Mouse (Mus musculus) G1E (cell line): Measurements from ENCODE around the gene Cd300c. TPM values are rescaled to one million over a fixed set of nuclear protein-coding genes. Genes with fewer than 3 reads are reported as not detected.
"Not testable (repeated sequence)": the region's sequence is repeated elsewhere in the genome, so short reads cannot be mapped to it uniquely, and the experiment has no call there.

Experiments used
- ATAC-seq: 2 replicates; pipeline ENCODE4 v1.8.0; 2016; ENCODE audit warnings: mild to moderate bottlenecking; ENCODE audit not compliant: insufficient number of reproducible peaks, poor library complexity, low FRiP score, severe bottlenecking; ENCODE audit errors: extremely low read depth
- DNase-seq: peaks from one replicate; pipeline ENCODE4 v3.0.0; 2012; ENCODE audit warnings: low spot score
- H3K27me3 ChIP-seq: 2 replicates; pipeline ENCODE4 v1.6.1; 2012; ENCODE audit warnings: mild to moderate bottlenecking, low read length, inconsistent platforms; ENCODE audit not compliant: insufficient read depth
- H3K36me3 ChIP-seq: replicated peaks from 2 replicates; pipeline ENCODE3; 2012; ENCODE audit warnings: mild to moderate bottlenecking, inconsistent platforms
- H3K4me1 ChIP-seq: 2 replicates; pipeline ENCODE4 v1.6.1; 2012; ENCODE audit warnings: low read depth, low read length, inconsistent platforms, mixed read lengths; ENCODE audit not compliant: insufficient read depth
- H3K4me3 ChIP-seq: 2 replicates; pipeline ENCODE4 v1.5.1; 2012; ENCODE audit warnings: low read depth, mild to moderate bottlenecking, inconsistent platforms, low read length, moderate library complexity, mixed read lengths
- H3K9me3 ChIP-seq: replicated peaks from 2 replicates; pipeline ENCODE4 v1.6.1; 2012; ENCODE audit warnings: inconsistent platforms
- CTCF ChIP-seq: IDR thresholded peaks from 2 replicates; pipeline ENCODE4 v1.5.1; 2012; ENCODE audit warnings: low read depth, low read length, inconsistent platforms, mixed read lengths
- GATA1 ChIP-seq: IDR thresholded peaks from 2 replicates; pipeline ENCODE4 v1.6.1; 2012; ENCODE audit warnings: borderline replicate concordance, low read length, inconsistent platforms, mixed read lengths
- GATA2 ChIP-seq: IDR thresholded peaks from 2 replicates; pipeline ENCODE4 v1.6.1; 2012; ENCODE audit warnings: low read depth, low read length, inconsistent platforms, borderline replicate concordance
- POLR2AphosphoS5 ChIP-seq: IDR thresholded peaks from 2 replicates; pipeline ENCODE4 v1.6.1; 2012; ENCODE audit warnings: low read depth, low read length, inconsistent platforms; ENCODE audit not compliant: insufficient replicate concordance
- TAL1 ChIP-seq: conservative IDR thresholded peaks from 2 replicates; pipeline ENCODE4 v1.6.1; 2012; ENCODE audit warnings: low read depth, low read length, inconsistent platforms, mixed read lengths
- polyA plus RNA-seq: library from polyadenylated mRNA; stranded (reverse); fragments of >175 nt; gene quantifications from 2 replicates; pipeline ENCODE4 v1.2.3, GENCODE M21; 2012
- total RNA-seq, 2 experiments: library from RNA; stranded (forward) in 1 of 2; stranded (reverse) in 1 of 2; fragments of 200-1000 nt in 1 of 2; fragments of >200 nt in 1 of 2; fragmentation: Nextera tagmentation in 1 of 2; gene quantifications; 2 replicates each; pipeline ENCODE4 v1.2.3; 2014 to 2017

Gene Cd300c
- not detected in 2 replicates for total RNA-seq (2014; fragmentation: Nextera tagmentation)
- total RNA-seq (2017), result not detected in 2 replicates
- not detected in 2 replicates for polyA plus RNA-seq

GRCm38 (mm10) chr11:114968752-114969207 lies at the start of gene Cd300c:
Cd300c (minus strand) TSS chr11:114969157.
- Histone ChIP-seq H3K9me3 (peaks cover 8% of the 10 kb centered on the region), H3K4me1 (no peaks in the 10 kb centered on the region), H3K27me3 (no peaks in the 10 kb centered on the region), H3K4me3 (no peak within 1 kb of the TSS), H3K36me3 (no peaks in the 10 kb centered on the region)
- ATAC-seq, result no peak
- no peak for DNase-seq
- TF ChIP-seq CTCF, result no peak
- no peak for TF ChIP-seq TAL1
- TF ChIP-seq GATA1, result no peak
- TF ChIP-seq GATA2, result no peak
- no peak for TF ChIP-seq POLR2AphosphoS5

DNA sequence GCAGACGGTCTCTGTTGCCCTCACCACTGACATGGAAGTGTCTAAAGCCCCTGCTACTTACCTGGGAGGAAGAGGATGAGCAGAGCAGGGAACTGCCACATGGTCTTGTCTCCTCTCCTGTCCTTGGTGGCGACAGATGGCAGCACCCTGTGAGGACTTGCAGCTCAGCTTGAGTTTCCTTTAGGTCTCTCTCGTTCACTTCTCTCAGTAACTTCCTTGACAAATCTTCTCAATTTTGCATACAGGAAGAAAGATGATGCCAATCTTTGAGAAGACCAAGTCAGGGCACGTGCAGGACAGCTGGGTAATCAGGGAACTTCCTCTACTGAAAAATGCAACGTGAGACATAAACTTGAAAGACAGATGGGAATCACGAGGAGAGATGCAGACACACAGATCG lies 47.1 kb upstream of the Cd300c start, which contains the start of gene Cd300ld2:
Cd300ld2 (minus strand) TSS at position 101 of the 400 bp plus-strand sequence.
- H3K36me3 ChIP-seq, DNase-seq, H3K9me3 ChIP-seq, H3K4me1 ChIP-seq, H3K27me3 ChIP-seq, H3K4me3 ChIP-seq, ATAC-seq: not testable (repeated sequence)

DNA sequence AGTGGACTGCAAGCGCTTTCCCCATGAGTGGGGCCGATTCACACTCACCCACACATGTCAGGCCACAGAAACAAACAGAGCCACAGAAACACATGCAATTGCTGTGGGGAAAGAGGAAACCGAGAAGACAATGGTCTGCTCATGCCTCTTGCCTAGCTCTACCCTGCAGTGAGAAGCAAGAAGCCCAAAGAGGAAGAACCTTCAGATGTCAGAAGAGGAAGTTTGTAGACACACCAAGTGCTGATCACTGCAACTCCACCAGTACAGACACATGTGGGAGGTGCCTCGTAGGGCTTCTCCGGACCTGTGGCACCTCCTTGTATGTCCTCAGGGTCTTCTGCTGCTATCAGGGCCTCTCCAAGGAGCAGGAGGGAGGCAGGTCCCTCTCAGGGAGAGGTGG lies 35.1 kb upstream of the Cd300c start:
- H3K27me3 ChIP-seq, result no peaks in the 10 kb centered on the region
- H3K4me1 ChIP-seq, result no peaks in the 10 kb centered on the region
- peaks cover 8% of the 10 kb centered on the region for H3K9me3 ChIP-seq
- DNase-seq, result no peak
- no peak for TF ChIP-seq GATA2
- no peak for TF ChIP-seq TAL1
- no peak for TF ChIP-seq POLR2AphosphoS5
- no peak for TF ChIP-seq GATA1
- no peak for TF ChIP-seq CTCF
- no peaks in the 10 kb centered on the region for H3K36me3 ChIP-seq
- H3K4me3 ChIP-seq, result no peak overlapping the region
- ATAC-seq, result no peak

- TF ChIP-seq TAL1, result no peak
- TF ChIP-seq POLR2AphosphoS5, result no peak
- TF ChIP-seq GATA1, result no peak
- TF ChIP-seq GATA2, result no peak
- no peak for TF ChIP-seq CTCF
- H3K36me3 ChIP-seq, result no peaks in the 10 kb centered on the region
- DNase-seq (no peak), ATAC-seq (no peak)
- H3K4me1 ChIP-seq, result no peaks in the 10 kb centered on the region
- no peak within 1 kb of the TSS for H3K4me3 ChIP-seq
- no peaks in the 10 kb centered on the region for H3K27me3 ChIP-seq
- H3K9me3 ChIP-seq, result peaks cover 12% of the 10 kb centered on the region
Measured at GRCm38 (mm10) chr11:115001474-115002040, 32.6 kb upstream of the Cd300c start, which contains the start of gene Cd300c2. Cd300c2 (minus strand) TSS chr11:115001880.

- H3K27me3 ChIP-seq, result no peaks in the 10 kb centered on the region
- TF ChIP-seq TAL1 (no peak), CTCF (no peak), POLR2AphosphoS5 (no peak), GATA1 (no peak), GATA2 (no peak)
- H3K4me1 ChIP-seq, result no peaks in the 10 kb centered on the region
- H3K4me3 ChIP-seq, result no peak within 1 kb of the TSS
- ATAC-seq, result no peak
- no peaks in the 10 kb centered on the region for H3K36me3 ChIP-seq
- DNase-seq, result no peak
- H3K9me3 ChIP-seq, result peaks cover 5% of the 10 kb centered on the region; the same call in 1 of the 2 replicates
Measured at GRCm38 (mm10) chr11:114989793-114990192, 20.8 kb upstream of the Cd300c start, which contains the start of gene Cd300ld. Cd300ld (minus strand) TSS chr11:114989922.

- peaks cover 5% of the 10 kb centered on the region; the same call in 1 of the 2 replicates for H3K9me3 ChIP-seq
- no peaks in the 10 kb centered on the region for H3K27me3 ChIP-seq
- no peaks in the 10 kb centered on the region for H3K36me3 ChIP-seq
- DNase-seq (no peak), ATAC-seq (no peak)
- TF ChIP-seq GATA2 (no peak), CTCF (no peak), TAL1 (no peak), GATA1 (no peak), POLR2AphosphoS5 (no peak)
- H3K4me3 ChIP-seq, result no peak overlapping the region
- H3K4me1 ChIP-seq, result no peaks in the 10 kb centered on the region
Measured at GRCm38 (mm10) chr11:114981866-114982265, 12.9 kb upstream of the Cd300c start.
